Mouse (Mus musculus) C2C12 (cell line): ENCODE results near the gene Gm47289. TPM values are rescaled to one million over a fixed set of nuclear protein-coding genes. Genes with fewer than 3 reads are reported as not detected.

Experiments used
- H3K27me3 ChIP-seq: one replicate; pipeline ENCODE4 v1.6.1; 2011; ENCODE audit not compliant: control insufficient read depth, insufficient read depth, insufficient read length
- H3K36me3 ChIP-seq: one replicate; pipeline ENCODE4 v1.6.1; 2011; ENCODE audit not compliant: control insufficient read depth, insufficient read depth
- H3K4me3 ChIP-seq: one replicate; pipeline ENCODE4 v1.5.1; 2011; ENCODE audit warnings: mild to moderate bottlenecking, control low read depth; ENCODE audit not compliant: poor library complexity, insufficient read depth, severe bottlenecking
- H3K79me2 ChIP-seq: one replicate; pipeline ENCODE4 v1.6.1; 2011; ENCODE audit not compliant: control insufficient read depth, insufficient read depth
- H3K79me3 ChIP-seq: one replicate; pipeline ENCODE4 v1.6.1; 2011; ENCODE audit warnings: low read depth, control low read depth
- H3ac ChIP-seq: one replicate; pipeline ENCODE3; 2011; ENCODE audit warnings: low read depth; ENCODE audit not compliant: control insufficient read depth, insufficient read length
- CEBPB ChIP-seq: IDR thresholded peaks from one replicate; pipeline ENCODE4 v1.6.1; 2011; ENCODE audit warnings: low read depth, mild to moderate bottlenecking, control low read depth, moderate library complexity
- CTCF ChIP-seq: IDR thresholded peaks from one replicate; pipeline ENCODE4 v1.5.1; 2011; ENCODE audit not compliant: control insufficient read depth, insufficient read depth, insufficient read length
- FOSL1 ChIP-seq: IDR thresholded peaks from one replicate; pipeline ENCODE4 v1.8.0; 2011; ENCODE audit warnings: mild to moderate bottlenecking, low read length; ENCODE audit not compliant: poor library complexity, insufficient read depth, severe bottlenecking
- MAX ChIP-seq: IDR thresholded peaks from one replicate; pipeline ENCODE4 v1.6.1; 2011; ENCODE audit warnings: mild to moderate bottlenecking, control low read depth
- MYOD1 ChIP-seq: IDR thresholded peaks from one replicate; pipeline ENCODE4 v1.6.1; 2011; ENCODE audit warnings: low read depth; ENCODE audit not compliant: control insufficient read depth, insufficient read length
- MYOG ChIP-seq: IDR thresholded peaks from one replicate; pipeline ENCODE4 v1.6.1; 2011; ENCODE audit not compliant: control insufficient read depth, insufficient read length; ENCODE audit errors: extremely low read depth
- USF1 ChIP-seq: IDR thresholded peaks from one replicate; pipeline ENCODE4 v1.6.1; 2011; ENCODE audit warnings: low read depth, mild to moderate bottlenecking, control low read depth, moderate library complexity
- polyA plus RNA-seq: library from polyadenylated mRNA; unstranded; fragments of >200 nt; fragmentation: generic; extraction: Trizol; gene quantifications from one replicate; pipeline ENCODE4 v1.2.1, GENCODE M21; 2012; ENCODE audit warnings: missing spikeins

Gene Gm47289
- polyA plus RNA-seq, 1 experiment, result not detected

DNA sequence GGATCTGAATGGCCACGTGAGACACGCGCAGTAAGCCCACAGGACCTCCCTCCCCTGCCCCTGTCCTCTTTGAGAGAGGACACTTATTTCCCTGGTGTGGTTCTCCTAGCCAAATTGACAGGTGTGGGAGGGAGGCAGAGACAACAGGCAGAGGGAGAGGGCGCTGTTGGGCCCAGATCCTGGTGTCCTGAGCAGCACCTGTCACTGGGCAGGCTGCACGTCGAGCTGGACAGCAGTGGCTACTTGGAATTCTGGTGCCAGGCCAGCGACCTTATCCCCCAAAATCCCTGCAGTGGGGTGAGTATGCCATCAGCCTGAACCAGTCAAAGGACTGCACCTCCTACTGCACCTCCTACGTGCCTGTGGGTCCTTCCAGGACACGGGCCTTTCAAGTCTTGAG lies 15.6 kb upstream of the Gm47289 start:
- Histone ChIP-seq H3K79me2 (no peaks in the 10 kb centered on the region), H3K36me3 (no peaks in the 10 kb centered on the region), H3K4me3 (no peak overlapping the region), H3ac (no peak overlapping the region), H3K27me3 (peaks cover 77% of the 10 kb centered on the region), H3K79me3 (no peaks in the 10 kb centered on the region)
- no peak for TF ChIP-seq FOSL1
- TF ChIP-seq CTCF, result no peak
- TF ChIP-seq MYOD1, result no peak
- no peak for TF ChIP-seq MAX
- TF ChIP-seq CEBPB, result no peak
- TF ChIP-seq USF1, result no peak
- no peak for TF ChIP-seq MYOG

DNA sequence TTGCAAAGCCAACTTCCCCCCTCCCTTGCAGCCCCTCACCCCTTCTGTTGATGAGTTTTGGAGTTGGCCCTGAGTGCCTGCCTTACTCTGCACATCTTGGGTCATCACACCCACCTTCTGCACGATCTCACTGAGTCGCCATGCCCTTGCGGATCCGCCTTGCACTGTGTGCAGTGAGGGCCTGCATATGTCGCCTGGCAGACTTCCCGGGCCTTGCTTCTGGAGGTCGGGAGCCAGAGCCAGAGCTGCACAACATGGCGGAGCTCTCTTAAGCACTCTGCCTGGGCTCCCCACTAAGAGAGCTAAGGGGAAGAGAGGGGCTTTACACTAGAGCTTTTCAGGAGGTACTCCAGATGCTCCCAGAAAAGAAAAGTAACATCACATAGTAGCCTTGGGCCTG lies 14.3 kb upstream of the Gm47289 start:
- TF ChIP-seq CEBPB (no peak), CTCF (no peak), MAX (no peak)

DNA sequence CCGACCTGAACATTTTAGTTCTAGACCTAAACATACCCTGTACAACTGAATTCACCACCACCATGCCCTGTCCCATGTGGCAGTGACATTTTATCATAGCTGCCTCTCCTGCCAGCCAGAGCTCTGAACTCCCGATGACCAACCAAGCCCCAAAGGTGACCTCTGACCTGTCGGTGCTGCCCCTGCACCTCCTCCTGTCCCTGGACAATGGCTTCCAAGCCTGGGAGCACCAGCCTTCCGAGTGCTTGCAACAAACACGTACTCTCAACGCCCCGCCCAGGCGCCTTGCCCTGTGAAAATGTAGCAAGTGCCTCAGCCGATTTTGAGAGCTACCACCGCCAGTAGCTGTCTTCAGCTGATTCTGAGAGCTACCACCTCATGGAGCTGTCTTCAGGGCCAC lies 13.8 kb upstream of the Gm47289 start:
- Histone ChIP-seq H3ac (no peak overlapping the region), H3K79me2 (no peaks in the 10 kb centered on the region), H3K27me3 (peaks cover 67% of the 10 kb centered on the region), H3K4me3 (no peak overlapping the region), H3K79me3 (no peaks in the 10 kb centered on the region), H3K36me3 (no peaks in the 10 kb centered on the region)
- no peak for TF ChIP-seq USF1
- TF ChIP-seq FOSL1, result no peak
- TF ChIP-seq MYOD1, result no peak
- no peak for TF ChIP-seq CTCF
- no peak for TF ChIP-seq MAX
- no peak for TF ChIP-seq MYOG
- no peak for TF ChIP-seq CEBPB

More for the DNA sequence above, 14.3 kb upstream of the Gm47289 start:
- Histone ChIP-seq H3K27me3 (peaks cover 66% of the 10 kb centered on the region), H3K79me2 (no peaks in the 10 kb centered on the region), H3K36me3 (no peaks in the 10 kb centered on the region), H3K79me3 (no peaks in the 10 kb centered on the region), H3ac (no peak overlapping the region), H3K4me3 (no peak overlapping the region)

DNA sequence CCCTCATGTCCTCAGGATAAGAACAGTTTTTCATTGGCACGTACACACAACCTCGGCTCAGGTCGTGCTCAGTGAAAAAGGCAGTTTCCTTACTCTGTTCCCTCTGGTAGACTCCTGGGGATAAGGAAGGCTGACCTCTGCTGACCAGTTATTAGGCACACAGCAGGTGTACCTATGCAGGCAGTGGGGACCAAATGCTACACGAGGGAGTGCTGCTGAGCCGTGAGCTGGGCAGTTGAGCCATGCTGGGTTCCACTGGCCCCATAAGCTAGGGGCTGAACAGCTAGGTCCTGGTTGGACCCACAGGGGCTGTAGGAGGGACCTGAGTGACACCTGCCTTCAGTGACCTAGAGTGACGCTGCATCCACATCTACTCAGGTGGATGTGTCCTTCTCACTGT lies 13.3 kb upstream of the Gm47289 start:
- H3K27me3 ChIP-seq, result peaks cover 69% of the 10 kb centered on the region

DNA sequence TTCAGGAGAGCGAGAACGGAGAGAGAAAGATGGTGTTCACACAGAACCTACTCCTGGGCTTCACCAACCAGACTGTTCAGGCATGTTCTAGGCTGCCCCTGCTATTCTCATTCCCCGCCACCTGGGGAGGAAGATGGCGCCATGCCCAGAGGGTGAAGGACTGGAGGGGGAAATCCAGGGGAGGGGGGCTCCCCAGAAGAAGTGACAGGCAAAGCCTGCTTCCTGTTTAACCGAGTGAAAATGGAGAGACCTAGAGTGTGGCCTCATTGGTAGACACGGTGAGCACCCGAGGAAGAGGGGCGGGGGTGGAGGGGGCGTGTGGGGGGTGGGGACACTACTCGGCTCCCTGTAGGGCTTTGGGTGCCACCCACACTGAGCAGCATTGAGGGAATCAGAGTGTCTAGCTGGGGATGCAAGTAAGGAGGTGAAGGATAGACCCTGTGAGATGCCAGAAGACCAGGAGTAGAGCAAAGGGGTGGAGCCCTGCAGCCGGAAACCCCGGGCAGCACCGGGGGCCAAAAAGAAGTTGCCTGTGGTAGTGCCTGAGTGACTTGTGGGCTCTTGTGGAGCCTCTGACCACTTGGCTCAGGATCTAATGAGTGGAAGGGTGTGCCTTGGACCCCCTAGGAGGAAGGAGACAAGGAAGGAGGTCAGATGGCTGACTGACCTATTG lies 12.7 kb upstream of the Gm47289 start:
- no peak overlapping the region for H3K4me3 ChIP-seq
- no peaks in the 10 kb centered on the region for H3K79me2 ChIP-seq
- no peaks in the 10 kb centered on the region for H3K36me3 ChIP-seq
- no peaks in the 10 kb centered on the region for H3K79me3 ChIP-seq
- H3ac ChIP-seq, result no peak overlapping the region
- peaks cover 64% of the 10 kb centered on the region for H3K27me3 ChIP-seq
- TF ChIP-seq MAX (no peak), MYOG (no peak), MYOD1 (no peak), USF1 (no peak), FOSL1 (no peak), CTCF (no peak), CEBPB (no peak)

More for the DNA sequence above, 13.3 kb upstream of the Gm47289 start:
- Histone ChIP-seq H3K79me2 (no peaks in the 10 kb centered on the region), H3K36me3 (no peaks in the 10 kb centered on the region), H3ac (no peak overlapping the region), H3K79me3 (no peaks in the 10 kb centered on the region), H3K4me3 (no peak overlapping the region)
- no peak for TF ChIP-seq MYOG
- TF ChIP-seq MAX, result no peak
- no peak for TF ChIP-seq FOSL1
- TF ChIP-seq CTCF, result no peak
- TF ChIP-seq USF1, result no peak
- no peak for TF ChIP-seq MYOD1
- TF ChIP-seq CEBPB, result no peak

DNA sequence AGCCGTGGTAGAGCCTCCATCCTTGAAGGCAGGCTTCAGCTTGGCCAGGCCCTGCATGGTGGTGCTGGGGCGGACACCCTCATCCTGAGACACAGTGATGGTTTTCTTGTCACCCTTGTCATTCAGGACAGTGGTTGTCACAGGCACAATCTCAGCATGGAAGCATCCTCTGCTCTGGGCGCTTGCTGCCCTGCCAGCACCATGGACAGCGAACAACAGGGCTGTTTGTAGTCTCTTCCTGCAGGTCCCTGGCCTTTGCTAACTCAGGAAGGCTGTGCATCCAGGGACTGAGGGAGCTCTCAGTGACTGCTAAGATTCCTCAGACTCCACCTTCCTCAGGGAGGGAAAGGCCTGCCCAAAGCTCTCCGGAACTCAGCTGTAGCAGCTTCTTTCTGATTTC lies 9.4 kb upstream of the Gm47289 start:
- Histone ChIP-seq H3K36me3 (no peaks in the 10 kb centered on the region), H3K79me3 (no peaks in the 10 kb centered on the region), H3K79me2 (no peaks in the 10 kb centered on the region), H3K4me3 (no peak overlapping the region), H3K27me3 (peaks cover 64% of the 10 kb centered on the region), H3ac (no peak overlapping the region)
- TF ChIP-seq CEBPB (no peak), FOSL1 (no peak), MAX (no peak), MYOG (no peak), USF1 (no peak), MYOD1 (no peak), CTCF (no peak)
